Mouse (Mus musculus) forebrain, embryonic 14.5 days (tissue): ENCODE data around the gene Stat4. TPM values are rescaled to one million over a fixed set of nuclear protein-coding genes. Genes with fewer than 3 reads are reported as not detected.
A peak's percentile ranks its signal among the peaks of the same experiment; 100 is the strongest.

Experiments used
- ATAC-seq: fragments of 200-750 bp; cut with Nextera tagmentation; 2 replicates; pipeline ENCODE4 v1.8.0; 2017; ENCODE audit warnings: mild to moderate bottlenecking, moderate library complexity
- DNase-seq: peaks from one replicate; pipeline ENCODE4 v3.0.0-alpha.2; 2015; ENCODE audit warnings: low spot score
- H3K27ac ChIP-seq: fragments of 300-500 bp; sonication (generic); 2 replicates; pipeline ENCODE4 v1.5.1; 2014; ENCODE audit warnings: low read depth, mild to moderate bottlenecking, control low read depth, low read length, moderate library complexity
- H3K27me3 ChIP-seq: fragments of 300-500 bp; sonication (generic); replicated peaks from 2 replicates; pipeline ENCODE4 v1.6.1; 2014; ENCODE audit warnings: low read length, control low read depth, mixed read lengths; ENCODE audit not compliant: control insufficient read depth, insufficient read depth
- H3K36me3 ChIP-seq: fragments of 300-500 bp; sonication (generic); 2 replicates; pipeline ENCODE4 v1.6.1; 2014; ENCODE audit warnings: low read length, control low read depth; ENCODE audit not compliant: control insufficient read depth, insufficient read depth
- H3K4me1 ChIP-seq: fragments of 300-500 bp; sonication (generic); 2 replicates; pipeline ENCODE4 v1.6.1; 2014; ENCODE audit warnings: antibody characterized with exemption, low read length, control low read depth; ENCODE audit not compliant: control insufficient read depth, insufficient read depth
- H3K4me2 ChIP-seq: fragments of 300-500 bp; sonication (generic); 2 replicates; pipeline ENCODE4 v1.6.1; 2014; ENCODE audit warnings: mild to moderate bottlenecking, control low read depth, low read length
- H3K4me3 ChIP-seq: fragments of 300-500 bp; sonication (generic); 2 replicates; pipeline ENCODE4 v1.5.1; 2014; ENCODE audit warnings: low read depth, low read length, control low read depth
- H3K9ac ChIP-seq: fragments of 300-500 bp; sonication (generic); 2 replicates; pipeline ENCODE4 v1.6.1; 2014; ENCODE audit warnings: mild to moderate bottlenecking, low read length, control low read depth, moderate library complexity
- H3K9me3 ChIP-seq: fragments of 300-500 bp; sonication (generic); replicated peaks from 2 replicates; pipeline ENCODE4 v1.6.1; 2016; ENCODE audit warnings: low read length, control low read depth, mixed read lengths; ENCODE audit not compliant: control insufficient read depth
- WGBS: fragments of 180-500 bp; shearing (Covaris S2); extraction: QIAGEN DNeasy Blood & Tissue Kit; methylation state at CpG from one replicate; pipeline ENCODE4 v1.1.7; 2014; 5-methylcytosine and 5-hydroxymethylcytosine counted together
- polyA plus RNA-seq: library from polyadenylated mRNA; unstranded; fragments of >200 nt; fragmentation: Nextera tagmentation; extraction: Ambion mirVana; gene quantifications from 2 replicates; pipeline ENCODE4 v1.2.1, GENCODE M21; 2014

Gene Stat4
- polyA plus RNA-seq, 1 experiment from 2014 or later = 1.6 TPM

GRCm38 (mm10) chr1:52148178-52148577 is 161.2 kb downstream of the Stat4 start:
- H3K9ac ChIP-seq = no peak overlapping the region
- H3K27me3 ChIP-seq = no peaks in the 10 kb centered on the region
- no peaks in the 10 kb centered on the region for H3K4me1 ChIP-seq
- H3K27ac ChIP-seq = no peak overlapping the region
- DNase-seq (no peak), ATAC-seq (no peak)
- no peak overlapping the region for H3K4me2 ChIP-seq
- H3K4me3 ChIP-seq = no peak overlapping the region
- no peaks in the 10 kb centered on the region for H3K9me3 ChIP-seq
- no peaks in the 10 kb centered on the region for H3K36me3 ChIP-seq
- WGBS = 79% methylated on average over 7 of the region's 7 CpGs

GRCm38 (mm10) chr1:52148696-52149095 is 161.7 kb downstream of the Stat4 start:
- no peak for ATAC-seq
- H3K27me3 ChIP-seq = no peaks in the 10 kb centered on the region
- no peaks in the 10 kb centered on the region for H3K9me3 ChIP-seq
- no peaks in the 10 kb centered on the region for H3K36me3 ChIP-seq
- no peak overlapping the region for H3K4me3 ChIP-seq
- DNase-seq = no peak
- H3K9ac ChIP-seq = no peak overlapping the region
- 80% methylated on average over 7 of the region's 7 CpGs for WGBS
- no peaks in the 10 kb centered on the region for H3K4me1 ChIP-seq
- no peak overlapping the region for H3K4me2 ChIP-seq
- H3K27ac ChIP-seq = no peak overlapping the region

GRCm38 (mm10) chr1:52149934-52150346 is 163.0 kb downstream of the Stat4 start:
- Histone ChIP-seq H3K4me1 (no peaks in the 10 kb centered on the region), H3K36me3 (no peaks in the 10 kb centered on the region), H3K9me3 (no peaks in the 10 kb centered on the region), H3K27ac (no peak overlapping the region), H3K9ac (no peak overlapping the region), H3K4me3 (no peak overlapping the region), H3K4me2 (no peak overlapping the region), H3K27me3 (no peaks in the 10 kb centered on the region)
- DNase-seq = peak; percentile 85
- WGBS = 63% methylated on average over 9 of the region's 9 CpGs
- ATAC-seq = peak; percentile 80

- 0 out of 2 replicates have a peak, but pooled peaks cover 3% of the 10 kb centered on the region for H3K36me3 ChIP-seq
- WGBS = 62% methylated on average over 11 of the region's 11 CpGs
- H3K4me3 ChIP-seq = no peak overlapping the region
- no peak for DNase-seq
- H3K27me3 ChIP-seq = no peaks in the 10 kb centered on the region
- no peak for ATAC-seq
- no peak overlapping the region for H3K4me2 ChIP-seq
- H3K9me3 ChIP-seq = no peaks in the 10 kb centered on the region
- H3K9ac ChIP-seq = no peak overlapping the region
- H3K27ac ChIP-seq = peak overlapping the region; percentile 55; the same call in 1 of the 2 replicates
- no peaks in the 10 kb centered on the region for H3K4me1 ChIP-seq
Measured at GRCm38 (mm10) chr1:52150676-52151075, 163.7 kb downstream of the Stat4 start.

GRCm38 (mm10) chr1:52151166-52151565 is 164.2 kb downstream of the Stat4 start:
- 0 out of 2 replicates have a peak, but pooled peaks cover 4% of the 10 kb centered on the region for H3K36me3 ChIP-seq
- H3K4me1 ChIP-seq = no peaks in the 10 kb centered on the region
- no peak overlapping the region for H3K4me3 ChIP-seq
- no peak overlapping the region for H3K4me2 ChIP-seq
- H3K27me3 ChIP-seq = no peaks in the 10 kb centered on the region
- H3K9me3 ChIP-seq = no peaks in the 10 kb centered on the region
- no peak overlapping the region; the same call in 1 of the 2 replicates for H3K27ac ChIP-seq
- DNase-seq = no peak
- no peak overlapping the region for H3K9ac ChIP-seq
- WGBS = 93% methylated on average over 5 of the region's 5 CpGs
- no peak for ATAC-seq

GRCm38 (mm10) chr1:52152369-52152768 is 165.4 kb downstream of the Stat4 start:
- no peaks in the 10 kb centered on the region for H3K27me3 ChIP-seq
- no peak overlapping the region for H3K4me2 ChIP-seq
- H3K36me3 ChIP-seq = 0 out of 2 replicates have a peak, but pooled peaks cover 4% of the 10 kb centered on the region
- DNase-seq = no peak
- no peak overlapping the region for H3K27ac ChIP-seq
- no peak for ATAC-seq
- 74% methylated on average over 13 of the region's 13 CpGs for whole genome bisulfite sequencing
- no peak overlapping the region for H3K9ac ChIP-seq
- H3K4me3 ChIP-seq = no peak overlapping the region
- H3K9me3 ChIP-seq = no peaks in the 10 kb centered on the region
- H3K4me1 ChIP-seq = no peaks in the 10 kb centered on the region

GRCm38 (mm10) chr1:52152936-52153335 is 166.0 kb downstream of the Stat4 start:
- Histone ChIP-seq H3K27ac (no peak overlapping the region), H3K9ac (no peak overlapping the region), H3K36me3 (0 out of 2 replicates have a peak, but pooled peaks cover 4% of the 10 kb centered on the region), H3K9me3 (no peaks in the 10 kb centered on the region), H3K27me3 (no peaks in the 10 kb centered on the region), H3K4me2 (no peak overlapping the region), H3K4me1 (no peaks in the 10 kb centered on the region), H3K4me3 (no peak overlapping the region)
- ATAC-seq (no peak), DNase-seq (no peak)
- 40% methylated on average over 3 of the region's 3 CpGs for WGBS

GRCm38 (mm10) chr1:52154890-52155289 is 167.9 kb downstream of the Stat4 start:
- ATAC-seq (no peak), DNase-seq (no peak)
- no peaks in the 10 kb centered on the region for H3K9me3 ChIP-seq
- H3K27me3 ChIP-seq = no peaks in the 10 kb centered on the region
- H3K36me3 ChIP-seq = 0 out of 2 replicates have a peak, but pooled peaks cover 4% of the 10 kb centered on the region
- no peak overlapping the region for H3K4me3 ChIP-seq
- no peak overlapping the region for H3K4me2 ChIP-seq
- H3K9ac ChIP-seq = no peak overlapping the region
- no peaks in the 10 kb centered on the region for H3K4me1 ChIP-seq
- no peak overlapping the region for H3K27ac ChIP-seq
- WGBS = 94% methylated on average over 8 of the region's 8 CpGs

DNA sequence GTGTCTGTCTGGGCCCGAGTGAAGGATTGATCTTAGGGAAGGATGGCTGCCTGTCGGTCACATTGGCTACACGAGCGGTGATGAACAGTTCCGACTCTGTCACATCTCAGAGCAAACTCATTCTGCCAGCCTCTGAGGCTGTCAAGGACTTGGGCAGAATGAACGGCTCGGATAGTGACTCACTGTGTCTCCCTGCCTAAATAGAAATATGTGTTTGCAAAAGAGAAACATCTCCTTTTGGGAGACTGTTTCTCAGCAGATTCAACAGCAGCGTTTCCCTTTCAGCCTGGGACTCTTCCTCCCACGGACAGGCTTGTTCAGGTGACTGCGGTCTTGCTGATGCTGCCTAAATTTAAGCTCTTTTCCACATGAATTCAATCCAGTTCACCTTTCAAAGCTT is 169.4 kb downstream of the Stat4 start:
- DNase-seq (no peak), ATAC-seq (no peak)
- no peak overlapping the region for H3K4me2 ChIP-seq
- H3K27ac ChIP-seq = no peak overlapping the region
- no peaks in the 10 kb centered on the region for H3K27me3 ChIP-seq
- 0 out of 2 replicates have a peak, but pooled peaks cover 4% of the 10 kb centered on the region for H3K36me3 ChIP-seq
- no peak overlapping the region for H3K9ac ChIP-seq
- H3K9me3 ChIP-seq = no peaks in the 10 kb centered on the region
- 86% methylated on average over 10 of the region's 10 CpGs for WGBS
- H3K4me1 ChIP-seq = no peaks in the 10 kb centered on the region
- no peak overlapping the region for H3K4me3 ChIP-seq
